Mouse (Mus musculus) ES-E14 (cell line): ENCODE data around the gene Phldb2. TPM values are rescaled to one million over a fixed set of nuclear protein-coding genes. Genes with fewer than 3 reads are reported as not detected.

Experiments
- DNase-seq: peaks from one replicate; pipeline ENCODE4 v3.0.0-alpha.2; 2013; ENCODE audit warnings: low read depth, low spot score
- H3K27ac ChIP-seq: 2 replicates; pipeline ENCODE4 v1.5.1; 2012; ENCODE audit warnings: low read depth, mild to moderate bottlenecking, low read length, moderate library complexity, mixed read lengths; ENCODE audit not compliant: poor library complexity, insufficient read depth, severe bottlenecking
- H3K36me3 ChIP-seq: 2 replicates; pipeline ENCODE4 v1.6.1; 2012; ENCODE audit warnings: mild to moderate bottlenecking, low read length, moderate library complexity, mixed read lengths; ENCODE audit not compliant: control insufficient read depth, poor library complexity, insufficient read depth, severe bottlenecking
- H3K4me1 ChIP-seq, 2 experiments: fragments of 150-350 bp in 1 of 2; sonication (generic) in 1 of 2; 2 replicates each; pipeline ENCODE4 v1.6.1; 2012; ENCODE audit warnings: low read length in 2 of 2, mild to moderate bottlenecking in 1 of 2, mixed read lengths in 1 of 2; ENCODE audit not compliant: control insufficient read depth in 2 of 2, insufficient read depth in 2 of 2, poor library complexity in 1 of 2
- H3K4me3 ChIP-seq, 2 experiments: fragments of 150-350 bp in 1 of 2; sonication (generic) in 1 of 2; 2 replicates each; pipeline ENCODE4 v1.5.1; 2012; ENCODE audit warnings: low read length in 2 of 2, low read depth in 1 of 2, mild to moderate bottlenecking in 1 of 2, mixed read lengths in 1 of 2; ENCODE audit not compliant: insufficient read depth in 1 of 2, poor library complexity in 1 of 2, severe bottlenecking in 1 of 2
- H3K9ac ChIP-seq: 2 replicates; pipeline ENCODE4 v1.6.1; 2012; ENCODE audit warnings: low read depth, mild to moderate bottlenecking, low read length, mixed read lengths; ENCODE audit not compliant: poor library complexity, insufficient read depth, severe bottlenecking
- H3K9me3 ChIP-seq: fragments of 150-350 bp; sonication (generic); 2 replicates; pipeline ENCODE4 v1.6.1; 2012; ENCODE audit warnings: low read depth, mild to moderate bottlenecking, low read length; ENCODE audit not compliant: control insufficient read depth, insufficient read depth
- CHD2 ChIP-seq: IDR thresholded peaks from 2 replicates; pipeline ENCODE4 v1.6.1; 2014; ENCODE audit warnings: mild to moderate bottlenecking, low read depth, low read length, inconsistent platforms
- HCFC1 ChIP-seq: IDR thresholded peaks from 2 replicates; pipeline ENCODE4 v1.6.1; 2012; ENCODE audit warnings: low read length, inconsistent platforms, borderline replicate concordance; ENCODE audit not compliant: insufficient read depth
- MAFK ChIP-seq: IDR thresholded peaks from 2 replicates; pipeline ENCODE4 v1.6.1; 2014; ENCODE audit warnings: mild to moderate bottlenecking, low read depth, low read length, inconsistent platforms; ENCODE audit not compliant: insufficient read depth
- ZC3H11A ChIP-seq: IDR thresholded peaks from 2 replicates; pipeline ENCODE4 v1.6.1; 2012; ENCODE audit warnings: low read depth, mild to moderate bottlenecking, inconsistent platforms, low read length, borderline replicate concordance
- ZNF384 ChIP-seq: IDR thresholded peaks from 2 replicates; pipeline ENCODE4 v1.6.1; 2012; ENCODE audit warnings: low read depth, low read length, inconsistent platforms
- in situ Hi-C, 2 experiments: fragments of 600-800 bp; cut with MboI; formaldehyde crosslinking; loops; one replicate each; pipeline ENCODE4 v1.15.1; 2025; ENCODE audit warnings: low sequenced_read_pairs in 2 of 2, inconsistent platforms in 1 of 2; ENCODE audit not compliant: unreplicated experiment in 2 of 2
- total RNA-seq: library from RNA; depleted of rRNA; stranded (reverse); fragments of 300-350 nt; gene quantifications from 2 replicates; pipeline ENCODE4 v1.2.3, GENCODE M21; 2012

The Phldb2 gene
- total RNA-seq, 1 experiment = 36.2 TPM

DNA sequence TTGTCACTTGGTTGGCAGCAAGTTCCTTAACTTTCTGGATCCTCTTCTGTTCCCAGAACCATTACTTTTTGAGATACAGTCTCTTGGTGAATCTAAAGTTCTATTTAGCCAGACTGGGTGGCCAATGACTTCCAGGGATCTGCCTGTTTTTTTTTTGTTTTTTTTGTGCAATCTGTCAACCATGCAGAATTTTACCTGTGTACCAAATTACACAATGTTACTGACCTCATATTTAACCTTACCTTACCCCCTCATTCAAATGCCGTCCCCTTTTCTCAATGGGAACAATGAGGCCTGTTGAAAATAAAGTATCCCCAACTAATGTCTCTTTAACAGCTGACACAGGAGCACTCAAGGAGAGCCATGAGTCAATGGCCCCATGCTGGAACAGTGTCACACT is 22.9 kb upstream of the Phldb2 start:
- Histone ChIP-seq H3K9ac (no peak overlapping the region), H3K4me3 (no peak overlapping the region), H3K9me3 (no peaks in the 10 kb centered on the region), H3K36me3 (no peaks in the 10 kb centered on the region), H3K4me1 (no peaks in the 10 kb centered on the region), H3K27ac (no peak overlapping the region)
- DNase-seq = no peak
- in situ Hi-C loops = no loop called here
- TF ChIP-seq CHD2 (no peak), HCFC1 (no peak), MAFK (no peak), ZNF384 (no peak), ZC3H11A (no peak)

DNA sequence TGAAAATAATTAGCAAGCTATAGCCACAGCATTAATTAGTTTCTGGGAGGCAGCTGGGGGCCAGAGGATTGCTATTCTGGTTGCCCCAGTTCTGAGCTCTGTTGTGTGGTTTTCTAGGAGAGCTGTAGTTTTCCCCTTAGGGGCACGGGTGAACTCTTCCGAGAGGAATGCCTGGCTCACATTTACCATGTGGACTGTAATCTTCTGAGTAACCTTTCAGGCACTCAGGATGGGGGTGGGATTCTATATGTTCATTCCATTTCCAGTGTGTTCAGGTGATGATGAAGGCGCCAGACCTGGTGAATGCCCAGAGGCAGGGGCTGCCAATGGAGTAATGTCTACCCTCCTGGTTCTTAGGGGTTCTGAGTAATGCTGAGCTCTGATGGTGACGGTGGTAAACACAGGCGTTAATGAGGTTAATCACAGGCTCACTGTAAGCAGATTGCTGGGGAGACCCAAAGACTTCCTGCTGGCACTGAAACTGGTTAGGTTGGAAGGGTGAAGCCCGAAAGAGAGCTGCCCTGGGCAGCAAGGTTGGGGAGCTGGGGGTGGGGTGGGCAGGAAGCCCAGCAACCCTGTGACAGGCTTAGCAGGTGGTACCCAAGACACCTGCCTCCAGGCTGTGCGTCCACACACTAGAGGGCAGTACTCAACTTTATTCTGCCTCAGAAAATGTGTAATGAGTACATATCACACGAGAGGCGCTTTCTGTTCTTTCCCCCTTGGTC is 20.7 kb upstream of the Phldb2 start:
- Histone ChIP-seq H3K9ac (no peak overlapping the region), H3K9me3 (no peaks in the 10 kb centered on the region), H3K36me3 (no peaks in the 10 kb centered on the region), H3K4me3 (no peak overlapping the region), H3K27ac (no peak overlapping the region), H3K4me1 (no peaks in the 10 kb centered on the region)
- TF ChIP-seq HCFC1 (no peak), ZC3H11A (no peak), ZNF384 (no peak), CHD2 (no peak), MAFK (no peak)
- in situ Hi-C loops = no loop called here
- no peak for DNase-seq

DNA sequence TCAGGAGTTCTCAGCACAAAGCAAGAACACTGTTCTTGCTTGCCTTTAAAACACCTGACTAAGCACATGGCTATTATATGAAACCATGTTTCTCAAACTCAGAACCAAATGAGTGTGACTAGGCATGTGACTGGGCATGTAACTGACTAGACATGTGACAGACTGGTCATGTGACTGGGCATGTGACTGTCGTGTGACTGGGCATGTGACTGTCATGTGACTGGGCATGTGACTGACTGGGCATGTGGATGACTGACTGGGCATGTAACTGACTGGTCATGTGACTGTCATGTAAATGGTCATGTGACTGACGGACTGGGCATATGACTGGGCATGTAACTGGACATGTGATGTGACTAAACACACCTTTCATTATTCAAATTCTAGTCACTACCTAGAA is 16.8 kb upstream of the Phldb2 start:
- no peaks in the 10 kb centered on the region for H3K4me1 ChIP-seq
- H3K36me3 ChIP-seq = no peaks in the 10 kb centered on the region
- no peak overlapping the region for H3K9ac ChIP-seq
- in situ Hi-C loops = no loop called here
- no peak overlapping the region for H3K27ac ChIP-seq
- no peaks in the 10 kb centered on the region for H3K9me3 ChIP-seq
- no peak overlapping the region for H3K4me3 ChIP-seq
- no peak for TF ChIP-seq HCFC1
- TF ChIP-seq ZC3H11A = no peak
- TF ChIP-seq ZNF384 = no peak
- TF ChIP-seq CHD2 = no peak
- TF ChIP-seq MAFK = no peak
- no peak for DNase-seq

DNA sequence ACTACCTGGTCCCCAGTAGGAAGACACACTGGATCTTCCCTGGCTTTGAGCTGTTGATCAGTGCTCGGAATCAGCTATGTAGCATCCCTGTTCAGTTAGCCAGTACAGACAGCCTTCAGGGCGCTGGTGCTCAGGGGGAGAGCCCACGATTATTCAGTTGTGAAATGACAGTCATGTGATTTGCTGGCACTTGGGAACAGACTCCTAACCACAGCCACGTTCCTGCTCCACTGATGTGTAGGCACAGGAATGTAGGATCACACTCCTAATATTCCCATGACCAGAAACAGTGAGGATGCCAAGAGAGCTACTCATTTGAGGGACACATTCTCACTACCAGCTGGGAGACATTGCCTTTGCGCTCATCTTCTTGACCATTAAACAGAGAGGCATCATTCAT is 15.3 kb upstream of the Phldb2 start:
- Histone ChIP-seq H3K4me3 (no peak overlapping the region), H3K27ac (no peak overlapping the region), H3K9me3 (no peaks in the 10 kb centered on the region), H3K4me1 (no peaks in the 10 kb centered on the region), H3K36me3 (no peaks in the 10 kb centered on the region), H3K9ac (no peak overlapping the region)
- in situ Hi-C loops = no loop called here
- TF ChIP-seq MAFK = no peak
- TF ChIP-seq ZC3H11A = no peak
- DNase-seq = no peak

DNA sequence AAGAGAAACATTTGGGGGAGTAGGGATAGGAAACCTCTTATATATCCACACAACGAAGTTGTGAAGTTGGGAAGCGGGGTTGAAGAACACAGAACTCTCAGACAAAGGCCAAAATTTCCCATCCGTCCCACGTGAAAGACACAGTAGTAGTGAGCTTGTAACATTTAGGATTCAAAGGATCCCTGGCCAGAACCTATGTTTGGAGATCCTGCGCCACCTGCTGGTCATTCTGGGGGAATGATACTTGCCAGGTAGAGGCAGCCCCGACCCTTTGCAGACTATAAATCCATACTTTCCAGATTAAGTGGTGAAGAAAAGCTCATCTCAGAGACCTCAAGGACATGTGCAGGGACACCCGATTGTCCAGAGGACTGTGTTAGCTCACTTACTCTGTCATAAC is 14.1 kb upstream of the Phldb2 start:
- in situ Hi-C loops = no loop called here
- TF ChIP-seq HCFC1 (no peak), ZC3H11A (no peak), ZNF384 (no peak), CHD2 (no peak), MAFK (no peak)
- H3K9me3 ChIP-seq = no peaks in the 10 kb centered on the region
- H3K4me1 ChIP-seq = no peaks in the 10 kb centered on the region
- H3K36me3 ChIP-seq = no peaks in the 10 kb centered on the region
- no peak overlapping the region for H3K27ac ChIP-seq
- H3K4me3 ChIP-seq = no peak overlapping the region
- peak; percentile 66 for DNase-seq
- no peak overlapping the region for H3K9ac ChIP-seq
